ENCODE assay signal across 20 mouse cellular contexts in the genomic region with DNA sequence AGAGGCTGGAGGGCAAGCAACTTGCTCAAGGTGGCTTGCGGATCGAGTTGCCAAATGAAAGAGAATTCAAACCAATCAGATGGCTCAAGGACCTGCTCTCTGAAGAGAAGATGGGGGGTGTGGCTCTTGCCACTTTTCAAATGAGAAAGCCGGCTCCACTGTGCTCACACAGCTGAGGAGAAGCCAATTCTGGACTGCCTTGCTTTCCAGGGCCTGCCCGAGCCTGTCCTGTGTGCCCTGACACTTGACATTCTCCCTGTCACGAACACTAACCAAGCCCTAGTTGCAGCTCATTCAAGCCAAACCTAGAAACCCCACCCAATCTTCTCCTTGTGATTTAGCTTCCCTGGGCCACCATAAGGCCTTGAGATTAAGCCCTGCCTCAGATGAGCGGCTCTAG. TPM values are rescaled to one million over a fixed set of nuclear protein-coding genes. Genes with fewer than 3 reads are reported as not detected.
A peak's percentile ranks its signal among the peaks of the same experiment; 100 is the strongest.
DNase-seq lines count a peak whose midpoint lies in the region; ATAC-seq and TF ChIP-seq lines count a peak whose summit lies in the region.
"Had no signal": no experiment of that assay in that cellular context is flagged by ENCODE, and none has a peak within 500 bp of the region (broad histone marks: within the 10 kb centered on the region; RNA-seq: fewer than 3 reads in every experiment).

No protein-coding gene starts in this region.

- 0 out of 2 replicates have a peak overlapping the region, but pooled peaks have one; percentile 12 for H3K27ac ChIP-seq in hindbrain, embryonic 10.5 days
- H3K27ac ChIP-seq in hindbrain, postnatal 0 days: no peak overlapping the region
- peak overlapping the region; percentile 25; the same call in 1 of the 2 replicates for H3K27ac ChIP-seq in ES-Bruce4 (ENCODE audit: insufficient read depth, low read length)
- peak overlapping the region; percentile 77 for H3K27ac ChIP-seq in liver, embryonic 13.5 days
- H3K27ac ChIP-seq in midbrain, embryonic 13.5 days: no peak overlapping the region
- H3K27ac ChIP-seq: embryonic facial prominence, embryonic 15.5 days; heart, embryonic 15.5 days; hindbrain, embryonic 15.5 days; limb, embryonic 15.5 days; neural tube, embryonic 13.5 days had no signal

- no peak for ATAC-seq in hindbrain, postnatal 0 days
- ATAC-seq in liver, embryonic 13.5 days (ENCODE audit: low read depth): peak; percentile 39
- no peak for ATAC-seq in midbrain, embryonic 13.5 days
- ATAC-seq: forebrain, postnatal 0 days had no signal

- no peak overlapping the region for H3K4me2 ChIP-seq in hindbrain, postnatal 0 days (ENCODE audit: low read depth, low read length)
- H3K4me2 ChIP-seq in liver, embryonic 13.5 days: peak overlapping the region; percentile 41
- no peak overlapping the region for H3K4me2 ChIP-seq in midbrain, embryonic 13.5 days (replicated peaks)
- H3K4me2 ChIP-seq: embryonic facial prominence, embryonic 15.5 days; heart, embryonic 15.5 days; hindbrain, embryonic 15.5 days; limb, embryonic 15.5 days; neural tube, embryonic 13.5 days had no signal

- peaks cover 15% of the 10 kb centered on the region for H3K4me1 ChIP-seq in hindbrain, embryonic 10.5 days (replicated peaks)
- no peaks in the 10 kb centered on the region for H3K4me1 ChIP-seq in hindbrain, postnatal 0 days (ENCODE audit: insufficient read depth, low read length)
- peaks cover 9% of the 10 kb centered on the region for H3K4me1 ChIP-seq in ES-Bruce4 (ENCODE audit: control insufficient read depth, insufficient read depth, low read length)
- H3K4me1 ChIP-seq in liver, embryonic 13.5 days (replicated peaks): peaks cover 49% of the 10 kb centered on the region
- 0 out of 2 replicates have a peak, but pooled peaks cover 6% of the 10 kb centered on the region for H3K4me1 ChIP-seq in midbrain, embryonic 13.5 days (replicated peaks)
- H3K4me1 ChIP-seq: embryonic facial prominence, embryonic 15.5 days had no signal

- no peak for TF ChIP-seq EP300 in ES-Bruce4 (IDR thresholded peaks at IDR 0.05; ENCODE audit: insufficient read depth, low read depth, low read length)

- no peaks in the 10 kb centered on the region for H3K9me3 ChIP-seq in hindbrain, embryonic 10.5 days
- H3K9me3 ChIP-seq in hindbrain, postnatal 0 days (ENCODE audit: low read length): no peaks in the 10 kb centered on the region
- H3K9me3 ChIP-seq in ES-Bruce4 (replicated peaks; ENCODE audit: control insufficient read depth, insufficient read depth, low read length, poor library complexity, severe bottlenecking): no peaks in the 10 kb centered on the region
- H3K9me3 ChIP-seq in liver, embryonic 13.5 days (replicated peaks): no peaks in the 10 kb centered on the region
- H3K9me3 ChIP-seq in midbrain, embryonic 13.5 days: no peaks in the 10 kb centered on the region
- H3K9me3 ChIP-seq: embryonic facial prominence, embryonic 15.5 days; heart, embryonic 15.5 days; hindbrain, embryonic 15.5 days; limb, embryonic 15.5 days; neural tube, embryonic 13.5 days had no signal

- no peaks in the 10 kb centered on the region; the same call in 1 of the 2 replicates for H3K27me3 ChIP-seq in hindbrain, embryonic 10.5 days (ENCODE audit: insufficient read depth, poor library complexity, severe bottlenecking)
- H3K27me3 ChIP-seq in hindbrain, postnatal 0 days (ENCODE audit: insufficient read depth, low read length): no peaks in the 10 kb centered on the region
- no peaks in the 10 kb centered on the region for H3K27me3 ChIP-seq in ES-Bruce4 (ENCODE audit: control insufficient read depth, insufficient read depth, low read length, poor library complexity, severe bottlenecking)
- H3K27me3 ChIP-seq in liver, embryonic 13.5 days: 0 out of 2 replicates have a peak, but pooled peaks cover 2% of the 10 kb centered on the region
- H3K27me3 ChIP-seq in midbrain, embryonic 13.5 days: no peaks in the 10 kb centered on the region; the same call in 1 of the 2 replicates
- H3K27me3 ChIP-seq: embryonic facial prominence, embryonic 15.5 days; heart, embryonic 15.5 days; hindbrain, embryonic 15.5 days; limb, embryonic 15.5 days; neural tube, embryonic 13.5 days had no signal

- no peak overlapping the region for H3K4me3 ChIP-seq in hindbrain, embryonic 10.5 days
- no peak overlapping the region for H3K4me3 ChIP-seq in hindbrain, postnatal 0 days (ENCODE audit: low read length)
- H3K4me3 ChIP-seq in ES-Bruce4 (ENCODE audit: low read depth, low read length): no peak overlapping the region
- no peak overlapping the region for H3K4me3 ChIP-seq in liver, embryonic 13.5 days (replicated peaks)
- H3K4me3 ChIP-seq in midbrain, embryonic 13.5 days (replicated peaks): no peak overlapping the region
- H3K4me3 ChIP-seq: embryonic facial prominence, embryonic 15.5 days; heart, embryonic 15.5 days; hindbrain, embryonic 15.5 days; limb, embryonic 15.5 days; neural tube, embryonic 13.5 days had no signal

- H3K36me3 ChIP-seq in hindbrain, embryonic 10.5 days: no peaks in the 10 kb centered on the region
- no peaks in the 10 kb centered on the region for H3K36me3 ChIP-seq in hindbrain, postnatal 0 days (ENCODE audit: insufficient read depth, low read length)
- no peaks in the 10 kb centered on the region for H3K36me3 ChIP-seq in ES-Bruce4 (ENCODE audit: control insufficient read depth, insufficient read depth, low read length, poor library complexity, severe bottlenecking)
- H3K36me3 ChIP-seq in liver, embryonic 13.5 days: no peaks in the 10 kb centered on the region
- H3K36me3 ChIP-seq in midbrain, embryonic 13.5 days: no peaks in the 10 kb centered on the region
- H3K36me3 ChIP-seq: embryonic facial prominence, embryonic 15.5 days; heart, embryonic 15.5 days; hindbrain, embryonic 15.5 days; limb, embryonic 15.5 days; neural tube, embryonic 13.5 days had no signal

- no peak for TF ChIP-seq CTCF in hindbrain, postnatal 0 days (IDR thresholded peaks at IDR 0.05; ENCODE audit: low read depth)
- TF ChIP-seq CTCF in ES-Bruce4 (IDR thresholded peaks at IDR 0.05; ENCODE audit: low read depth, low read length): no peak

- no peak overlapping the region for H3K9ac ChIP-seq in hindbrain, postnatal 0 days (replicated peaks; ENCODE audit: low read length)
- H3K9ac ChIP-seq in ES-Bruce4 (ENCODE audit: low read depth, poor library complexity, severe bottlenecking): no peak overlapping the region
- H3K9ac ChIP-seq in liver, embryonic 13.5 days: no peak overlapping the region
- H3K9ac ChIP-seq in midbrain, embryonic 13.5 days (replicated peaks): no peak overlapping the region
- H3K9ac ChIP-seq: embryonic facial prominence, embryonic 15.5 days; forebrain, postnatal 0 days; heart, embryonic 15.5 days; hindbrain, embryonic 15.5 days; limb, embryonic 15.5 days; neural tube, embryonic 13.5 days had no signal

- TF ChIP-seq POLR2A in ES-Bruce4 (IDR thresholded peaks at IDR 0.05; ENCODE audit: insufficient read depth, low read length): no peak

- no peak for DNase-seq in hindbrain, embryonic 10.5 days (ENCODE audit: low spot score)
- no peak for DNase-seq in hindbrain, postnatal 0 days (ENCODE audit: low spot score)
- DNase-seq in liver, embryonic 13.5 days: no peak
- peak; percentile 57 for DNase-seq in thymus, postnatal 0 days (ENCODE audit: low spot score)
- DNase-seq in adrenal gland, postnatal 36 days: no peak
- no peak for DNase-seq in ovary, adult 18-20 months (ENCODE audit: low spot score)
- DNase-seq: adrenal gland, postnatal 10 days; cerebellum, adult 11 months; forebrain, postnatal 0 days; gastrocnemius, postnatal 14 days; kidney, adult 9 months; midbrain, embryonic 14.5 days had no signal

- 67% methylated on average over 6 of the region's 6 CpGs for WGBS in hindbrain, embryonic 10.5 days
- 73% methylated on average over 6 of the region's 6 CpGs for WGBS in hindbrain, postnatal 0 days
- 34% methylated on average over 6 of the region's 6 CpGs for WGBS in liver, embryonic 13.5 days (ENCODE audit: insufficient replicate concordance)
- WGBS in midbrain, embryonic 13.5 days: 57% methylated on average over 6 of the region's 6 CpGs

RNA-seq across cellular contexts. Expression of gene Sash3, which starts 8.2 kb away (rescaled TPM):
- 1.1 and 1.9 TPM in 2 replicates for polyA plus RNA-seq in hindbrain, embryonic 10.5 days (2016; fragmentation: Nextera tagmentation; extraction: Ambion mirVana)
- 0.86 and 1.5 TPM in 2 replicates for total RNA-seq in hindbrain, postnatal 0 days (2014; rRNA removed)
- polyA plus RNA-seq in hindbrain, postnatal 0 days (2015; fragmentation: Nextera tagmentation; extraction: Ambion mirVana): 0.81 and 1.1 TPM in 2 replicates
- not detected in 2 replicates for polyA plus RNA-seq in ES-Bruce4 (2011; ENCODE audit: insufficient read depth, insufficient read length, low read depth, missing spikeins)
- polyA plus RNA-seq in liver, embryonic 13.5 days (2015; fragmentation: Nextera tagmentation; extraction: Ambion mirVana): 6.6 and 6.7 TPM in 2 replicates
- 240 and 251 TPM in 2 replicates for polyA plus RNA-seq in thymus, postnatal 0 days (2015; fragmentation: Nextera tagmentation; extraction: Ambion mirVana)
- total RNA-seq in adrenal gland, postnatal 36 days (2021): 1 to 10 TPM; 1.4 to 1.9 TPM
- 0.85 and 0.93 TPM in 2 replicates for polyA plus RNA-seq in midbrain, embryonic 13.5 days (2015; fragmentation: Nextera tagmentation; extraction: Ambion mirVana)

RNA-seq across cellular contexts. Expression of gene Xpnpep2, which starts 29.5 kb away (rescaled TPM):
- 1.3 and 1.4 TPM in 2 replicates for polyA plus RNA-seq in hindbrain, embryonic 10.5 days (2016; fragmentation: Nextera tagmentation; extraction: Ambion mirVana)
- total RNA-seq in hindbrain, postnatal 0 days (2014; rRNA removed): 6.8 TPM in 1 of 2 replicates, not detected in the other
- polyA plus RNA-seq in hindbrain, postnatal 0 days (2015; fragmentation: Nextera tagmentation; extraction: Ambion mirVana): 0.51 and 1.0 TPM in 2 replicates
- polyA plus RNA-seq in ES-Bruce4 (2011; ENCODE audit: insufficient read depth, insufficient read length, low read depth, missing spikeins): 0.21 TPM in 1 of 2 replicates, not detected in the other
- polyA plus RNA-seq in liver, embryonic 13.5 days (2015; fragmentation: Nextera tagmentation; extraction: Ambion mirVana): 0.10 TPM in 1 of 2 replicates, not detected in the other
- 0.46 and 0.55 TPM in 2 replicates for polyA plus RNA-seq in thymus, postnatal 0 days (2015; fragmentation: Nextera tagmentation; extraction: Ambion mirVana)
- 1 to 10 TPM; 1.3 to 1.8 TPM for total RNA-seq in adrenal gland, postnatal 36 days (2021)
- polyA plus RNA-seq in midbrain, embryonic 13.5 days (2015; fragmentation: Nextera tagmentation; extraction: Ambion mirVana): 0.93 and 1.3 TPM in 2 replicates
- total RNA-seq: common myeloid progenitor, adult 5-6 weeks had no signal

Comparison
In these comparisons a context has a peak if more than half of its experiments do, and no peak if none do; other contexts are left out.
1. H3K27ac ChIP-seq: peak in hindbrain, embryonic 10.5 days (single experiment), ES-Bruce4 (single experiment) and liver, embryonic 13.5 days (single experiment); none in hindbrain, postnatal 0 days (single experiment) and midbrain, embryonic 13.5 days (single experiment).
2. RNA of gene Sash3, which starts 8.2 kb away (polyA plus RNA-seq): 240 to 251 TPM in thymus, postnatal 0 days; 6.6 to 6.7 TPM in liver, embryonic 13.5 days, 1.1 to 1.9 TPM in hindbrain, embryonic 10.5 days, 0.85 to 0.93 TPM in midbrain, embryonic 13.5 days, 0.81 to 1.1 TPM in hindbrain, postnatal 0 days and not detected in ES-Bruce4; every median in the first group is over 10 times any median in the second.